Mouse (Mus musculus) embryonic facial prominence, embryonic 10.5 days (tissue): ENCODE measurements around the gene Il12rb1. TPM values are rescaled to one million over a fixed set of nuclear protein-coding genes. Genes with fewer than 3 reads are reported as not detected.

Experiments used
- DNase-seq: peaks from one replicate; pipeline ENCODE4 v3.0.0-alpha.2; 2017; ENCODE audit warnings: low spot score
- H3K27ac ChIP-seq: fragments of 300-500 bp; sonication (generic); replicated peaks from 2 replicates; pipeline ENCODE4 v1.5.1; 2016; ENCODE audit warnings: mild to moderate bottlenecking
- H3K27me3 ChIP-seq: fragments of 300-500 bp; sonication (generic); replicated peaks from 2 replicates; pipeline ENCODE4 v1.6.1; 2016; ENCODE audit warnings: low read depth, mild to moderate bottlenecking; ENCODE audit not compliant: poor library complexity, severe bottlenecking
- H3K36me3 ChIP-seq: fragments of 300-500 bp; sonication (generic); replicated peaks from 2 replicates; pipeline ENCODE4 v1.6.1; 2016; ENCODE audit warnings: mild to moderate bottlenecking, moderate library complexity
- H3K4me1 ChIP-seq: fragments of 300-500 bp; sonication (generic); 2 replicates; pipeline ENCODE4 v1.6.1; 2016
- H3K4me3 ChIP-seq: fragments of 300-500 bp; sonication (generic); 2 replicates; pipeline ENCODE4 v1.5.1; 2016; ENCODE audit warnings: mild to moderate bottlenecking, moderate library complexity
- H3K9me3 ChIP-seq: fragments of 300-500 bp; sonication (generic); 2 replicates; pipeline ENCODE4 v1.6.1; 2016; ENCODE audit warnings: mild to moderate bottlenecking
- WGBS: fragments of 180-500 bp; shearing (Covaris S2); methylation state at CpG from one replicate; pipeline ENCODE4 v1.1.7; 2016; 5-methylcytosine and 5-hydroxymethylcytosine counted together
- polyA plus RNA-seq: library from polyadenylated mRNA; unstranded; fragments of >200 nt; fragmentation: Nextera tagmentation; extraction: Ambion mirVana; gene quantifications from 2 replicates; pipeline ENCODE4 v1.2.1, GENCODE M21; 2016

Il12rb1 gene
- polyA plus RNA-seq, 1 experiment from 2014 or later = not detected

DNA sequence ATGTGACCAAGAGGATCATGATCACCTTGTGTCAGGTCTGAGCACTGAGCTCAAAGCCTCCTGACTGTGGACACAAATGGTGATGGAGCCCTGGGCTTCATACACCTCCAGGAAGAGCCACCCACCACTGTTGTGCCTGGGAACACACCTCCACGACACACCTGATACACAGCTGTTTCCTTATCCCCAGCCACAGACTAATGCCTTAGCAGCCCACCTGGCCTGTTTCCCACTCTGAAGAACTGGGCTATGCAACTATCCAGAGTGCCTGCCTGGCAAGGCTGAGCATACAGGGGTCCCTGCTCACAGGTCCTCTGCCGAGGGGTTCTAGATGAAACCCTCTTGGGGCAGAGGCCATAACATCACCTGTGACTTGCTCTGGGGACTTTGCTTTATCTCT is 14.0 kb upstream of the Il12rb1 start:
- peaks cover 72% of the 10 kb centered on the region for H3K4me1 ChIP-seq
- peaks cover 6% of the 10 kb centered on the region for H3K36me3 ChIP-seq
- WGBS = 87% methylated on average over 2 of the region's 2 CpGs
- DNase-seq = no peak
- H3K27ac ChIP-seq = no peak overlapping the region
- H3K4me3 ChIP-seq = no peak overlapping the region
- peaks cover 70% of the 10 kb centered on the region for H3K27me3 ChIP-seq
- H3K9me3 ChIP-seq = no peaks in the 10 kb centered on the region

DNA sequence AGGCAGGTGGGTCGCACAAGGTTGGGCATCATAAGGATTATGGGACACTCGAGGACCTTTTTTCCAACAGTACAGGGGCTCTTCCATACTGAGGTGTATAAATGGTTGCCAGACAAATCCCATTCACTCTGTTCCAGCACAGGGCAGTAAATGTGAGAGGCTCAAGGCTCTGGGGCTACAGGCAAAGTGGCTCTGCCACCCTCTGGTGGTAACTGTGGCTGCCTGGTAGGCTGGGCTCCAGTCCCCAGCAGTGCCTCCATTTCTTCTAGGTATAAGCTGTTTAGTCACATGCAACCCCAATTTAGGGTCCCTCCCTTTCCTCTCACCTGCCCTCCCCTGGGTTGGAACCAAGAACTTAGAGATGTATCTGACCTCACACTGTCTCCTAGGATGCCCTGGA is 12.9 kb upstream of the Il12rb1 start:
- no peak for DNase-seq
- no peak overlapping the region for H3K4me3 ChIP-seq
- no peak overlapping the region for H3K27ac ChIP-seq
- WGBS = 85% methylated on average over 2 of the region's 2 CpGs
- no peaks in the 10 kb centered on the region for H3K9me3 ChIP-seq
- peaks cover 61% of the 10 kb centered on the region for H3K4me1 ChIP-seq
- peaks cover 75% of the 10 kb centered on the region for H3K27me3 ChIP-seq
- H3K36me3 ChIP-seq = no peaks in the 10 kb centered on the region

DNA sequence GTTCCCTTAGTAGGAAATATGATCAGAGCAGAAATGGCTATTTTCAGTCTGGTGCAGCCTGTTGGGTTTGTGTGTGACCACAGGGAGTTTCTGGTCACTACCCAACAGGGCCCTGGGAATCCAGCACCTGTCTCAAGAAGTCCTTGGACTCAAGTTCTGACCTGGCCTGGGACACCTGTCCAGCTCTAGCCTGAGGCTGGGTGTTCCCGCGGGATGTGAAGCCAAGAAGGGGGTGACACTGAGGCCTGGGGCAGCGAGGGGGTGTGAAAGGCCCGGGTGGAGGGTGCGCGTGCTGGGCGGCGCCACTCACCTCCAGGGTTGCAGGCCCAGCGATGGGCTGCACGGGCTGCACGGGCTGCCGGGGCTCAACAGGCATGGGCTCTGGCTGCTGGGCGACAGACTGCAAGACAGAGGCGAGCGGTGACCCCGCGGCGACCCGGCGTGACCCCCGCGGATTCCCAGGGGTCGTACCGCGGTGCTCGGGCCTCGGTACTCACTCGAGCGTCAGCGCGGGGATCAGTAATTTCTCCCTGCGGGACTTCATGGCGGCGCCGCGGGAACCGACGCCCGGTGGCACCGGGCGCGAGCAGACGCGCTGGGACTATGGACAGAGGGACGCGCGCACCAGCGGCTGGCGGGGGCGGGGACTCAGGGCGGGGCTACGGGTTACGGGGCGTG is 11.7 kb upstream of the Il12rb1 start:
- Histone ChIP-seq H3K4me3 (peak overlapping the region; percentile 72), H3K36me3 (no peaks in the 10 kb centered on the region), H3K27ac (peak overlapping the region; percentile 83), H3K27me3 (peaks cover 78% of the 10 kb centered on the region), H3K9me3 (no peaks in the 10 kb centered on the region), H3K4me1 (peaks cover 49% of the 10 kb centered on the region)
- WGBS = 3% methylated on average over 54 of the region's 54 CpGs
- no peak for DNase-seq

DNA sequence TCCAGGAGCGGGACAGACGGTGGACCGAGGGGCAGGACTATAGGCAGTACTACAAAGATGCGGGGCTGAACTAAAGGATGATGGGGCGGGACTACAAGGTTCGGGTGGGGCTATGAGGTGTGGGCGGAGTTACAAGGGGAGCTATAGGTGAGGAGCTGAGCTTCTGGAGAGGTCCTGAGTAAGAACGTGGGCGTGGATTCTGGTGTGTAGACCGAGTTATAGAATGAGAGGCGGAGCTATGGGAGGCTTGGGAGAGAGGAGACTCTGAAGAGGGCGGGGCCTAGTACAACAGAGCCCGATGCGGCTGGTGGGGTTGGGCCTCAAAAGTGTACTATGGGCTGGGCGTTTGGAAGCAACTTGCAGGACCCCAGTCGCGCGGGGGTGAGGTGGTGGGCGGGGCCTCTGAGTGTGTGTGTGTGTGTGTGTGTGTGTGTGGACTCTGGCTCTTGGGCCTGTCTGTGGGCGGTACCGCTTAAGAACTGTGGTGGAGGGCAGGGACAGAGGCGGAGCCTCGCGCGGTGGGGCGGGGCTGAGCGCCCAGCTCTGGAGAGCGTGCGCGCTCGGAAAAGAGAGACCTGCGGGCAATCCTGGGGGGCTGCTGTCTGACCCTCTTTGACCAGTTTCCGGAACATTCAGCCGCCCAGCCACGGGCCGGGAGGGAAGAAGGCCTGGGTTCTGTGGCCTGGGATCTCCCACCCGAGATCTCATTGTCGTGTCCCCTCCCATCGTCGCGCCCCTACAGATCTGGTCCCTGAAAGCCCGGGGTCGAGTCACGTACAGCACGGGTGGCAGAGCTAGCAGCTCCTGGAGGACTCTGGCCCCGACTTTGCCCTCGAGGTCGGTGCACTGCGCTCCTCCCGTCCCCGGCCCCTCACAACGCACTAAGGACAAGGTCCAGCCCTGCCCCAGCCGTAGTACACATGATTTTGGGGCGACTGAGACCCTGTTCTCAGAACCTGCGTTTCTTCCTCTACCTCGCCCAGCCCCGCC is 10.9 kb upstream of the Il12rb1 start:
- no peaks in the 10 kb centered on the region for H3K36me3 ChIP-seq
- DNase-seq = peak; percentile 94
- H3K27me3 ChIP-seq = peaks cover 86% of the 10 kb centered on the region
- no peaks in the 10 kb centered on the region for H3K9me3 ChIP-seq
- H3K4me1 ChIP-seq = peaks cover 41% of the 10 kb centered on the region
- H3K27ac ChIP-seq = peak overlapping the region; percentile 83
- peak overlapping the region; percentile 72 for H3K4me3 ChIP-seq
- WGBS = 1% methylated on average over 57 of the region's 57 CpGs

DNA sequence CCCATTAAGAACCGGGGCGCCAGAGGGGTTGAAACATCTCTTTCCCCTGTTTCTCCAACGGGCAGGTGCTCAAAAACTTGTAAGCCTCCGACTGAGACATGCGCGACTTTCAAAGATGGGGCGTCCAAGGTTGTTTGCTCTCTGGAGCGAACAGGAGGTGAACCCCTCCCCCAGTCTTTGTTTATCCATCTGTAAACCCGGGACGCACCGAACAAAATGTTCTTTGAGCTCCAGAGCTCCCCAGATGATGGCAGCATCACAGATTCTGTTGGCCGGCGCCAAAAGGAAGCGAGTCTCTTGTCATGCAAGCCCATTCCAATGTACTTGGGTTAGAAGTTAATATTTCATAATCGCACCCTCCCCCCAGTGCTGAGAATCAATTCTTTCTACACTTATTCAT is 10.0 kb upstream of the Il12rb1 start:
- DNase-seq = no peak
- WGBS = 14% methylated on average over 15 of the region's 15 CpGs
- H3K4me3 ChIP-seq = peak overlapping the region; percentile 72
- H3K27ac ChIP-seq = no peak overlapping the region
- H3K4me1 ChIP-seq = peaks cover 32% of the 10 kb centered on the region
- H3K9me3 ChIP-seq = no peaks in the 10 kb centered on the region
- H3K27me3 ChIP-seq = peaks cover 94% of the 10 kb centered on the region
- H3K36me3 ChIP-seq = no peaks in the 10 kb centered on the region

DNA sequence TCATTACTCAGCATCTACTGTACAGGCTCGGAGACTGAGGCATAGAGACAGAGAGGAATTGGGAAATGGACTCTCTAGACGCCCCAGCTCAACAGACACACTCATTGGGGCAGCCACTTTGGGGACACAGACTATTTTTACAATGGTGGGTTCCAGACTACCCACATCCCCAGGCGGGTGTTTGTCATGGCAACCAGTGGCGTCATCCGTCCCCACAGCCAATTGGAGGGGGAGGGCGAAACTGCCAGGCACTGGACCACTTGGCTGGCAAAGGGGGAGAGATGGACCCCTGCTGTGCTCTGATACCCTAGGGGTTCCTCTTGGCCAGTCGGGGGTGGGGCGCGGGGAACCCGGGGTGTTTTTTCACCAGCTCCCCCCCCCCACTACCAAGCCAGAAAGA is 7.6 kb upstream of the Il12rb1 start:
- peaks cover 96% of the 10 kb centered on the region for H3K27me3 ChIP-seq
- no peaks in the 10 kb centered on the region for H3K9me3 ChIP-seq
- WGBS = 52% methylated on average over 10 of the region's 10 CpGs
- no peak for DNase-seq
- peaks cover 44% of the 10 kb centered on the region for H3K4me1 ChIP-seq
- H3K36me3 ChIP-seq = no peaks in the 10 kb centered on the region
- H3K4me3 ChIP-seq = no peak overlapping the region
- no peak overlapping the region for H3K27ac ChIP-seq

DNA sequence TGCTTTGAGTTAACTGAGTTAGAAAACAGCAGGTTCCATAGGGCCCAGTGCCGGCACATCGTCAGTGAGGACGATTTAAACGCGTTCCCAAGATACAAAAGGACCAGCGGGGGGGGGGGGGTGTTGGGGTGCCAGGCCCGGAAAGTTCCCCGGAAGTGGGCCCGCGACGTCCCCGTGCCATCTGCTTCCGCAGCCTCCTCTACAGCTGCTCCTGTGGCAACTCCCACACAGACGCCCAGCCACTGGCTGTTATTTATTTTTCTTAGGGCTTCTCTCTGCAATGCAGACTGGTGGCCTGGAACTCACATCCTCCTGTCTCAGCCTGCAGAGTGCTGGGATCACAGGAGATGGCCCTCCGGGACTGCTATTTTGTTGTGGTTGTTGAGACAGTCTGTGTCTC is 7.1 kb upstream of the Il12rb1 start:
- H3K27ac ChIP-seq = no peak overlapping the region
- peaks cover 39% of the 10 kb centered on the region for H3K4me1 ChIP-seq
- no peaks in the 10 kb centered on the region for H3K36me3 ChIP-seq
- H3K9me3 ChIP-seq = no peaks in the 10 kb centered on the region
- H3K4me3 ChIP-seq = no peak overlapping the region; the same call in 1 of the 2 replicates
- no peak for DNase-seq
- H3K27me3 ChIP-seq = peaks cover 96% of the 10 kb centered on the region
- 38% methylated on average over 15 of the region's 15 CpGs for WGBS

DNA sequence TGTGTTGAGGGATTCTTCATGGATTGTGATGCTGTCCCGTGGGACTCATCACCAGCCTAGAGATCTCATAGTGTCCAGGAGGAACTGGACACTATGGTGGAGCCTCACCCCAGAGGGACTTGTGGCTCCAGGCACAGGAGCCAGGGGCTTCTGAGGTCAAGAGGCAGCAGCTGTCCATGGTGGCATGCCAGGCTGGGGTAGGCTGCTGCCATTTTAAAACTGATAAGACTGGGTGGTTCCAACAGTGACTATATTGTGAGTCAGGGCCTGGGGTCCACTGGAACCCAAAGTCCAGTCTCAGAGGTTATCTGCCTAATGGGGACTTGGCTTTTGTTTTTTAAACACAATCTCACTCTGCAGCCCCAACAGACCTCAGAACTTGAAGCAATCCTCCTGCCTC is 6.4 kb upstream of the Il12rb1 start:
- WGBS = 82% methylated on average over 1 of the region's 1 CpGs

DNA sequence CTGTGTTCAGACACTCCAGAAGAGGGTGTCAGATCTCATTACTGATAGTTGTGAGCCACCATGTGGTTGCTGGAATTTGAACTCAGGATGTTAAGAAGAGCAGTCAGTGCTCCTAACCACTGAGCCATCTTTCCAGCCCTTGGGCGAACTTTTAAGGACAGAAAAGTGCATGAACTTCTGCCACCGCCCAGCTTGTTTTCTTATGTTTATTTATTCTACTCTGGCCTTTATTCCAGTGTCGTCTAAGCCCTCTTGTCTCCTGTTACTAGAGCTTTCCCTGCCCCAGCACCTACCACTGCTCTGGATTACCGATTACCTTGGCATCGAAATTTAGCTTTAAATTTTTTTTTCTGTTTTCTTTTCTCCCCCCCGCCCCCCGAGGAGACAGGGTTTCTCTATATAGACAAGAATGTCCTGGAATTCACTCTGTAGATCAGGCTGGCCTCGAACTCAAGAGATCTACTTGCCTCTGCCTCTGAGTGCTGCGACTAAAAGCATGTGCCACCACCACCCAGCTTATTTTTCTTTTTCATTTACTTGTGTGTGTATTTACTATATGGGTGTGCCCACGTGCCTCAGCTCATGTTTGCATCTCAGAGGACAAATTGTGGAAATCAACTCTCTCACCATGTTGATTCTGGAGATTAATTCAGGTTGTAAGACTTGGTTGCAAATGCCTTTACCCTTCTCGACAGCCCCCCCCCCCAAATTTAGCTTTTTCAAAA is 5.3 kb upstream of the Il12rb1 start:
- no peaks in the 10 kb centered on the region for H3K9me3 ChIP-seq
- peaks cover 23% of the 10 kb centered on the region for H3K4me1 ChIP-seq
- no peak for DNase-seq
- peaks cover 96% of the 10 kb centered on the region for H3K27me3 ChIP-seq
- no peaks in the 10 kb centered on the region for H3K36me3 ChIP-seq
- WGBS = 66% methylated on average over 11 of the region's 11 CpGs
- no peak overlapping the region for H3K27ac ChIP-seq
- no peak overlapping the region for H3K4me3 ChIP-seq

More for the DNA sequence above, 6.4 kb upstream of the Il12rb1 start:
- Histone ChIP-seq H3K27me3 (peaks cover 96% of the 10 kb centered on the region), H3K27ac (no peak overlapping the region), H3K36me3 (no peaks in the 10 kb centered on the region), H3K4me1 (peaks cover 33% of the 10 kb centered on the region), H3K9me3 (no peaks in the 10 kb centered on the region), H3K4me3 (no peak overlapping the region)
- DNase-seq = no peak

DNA sequence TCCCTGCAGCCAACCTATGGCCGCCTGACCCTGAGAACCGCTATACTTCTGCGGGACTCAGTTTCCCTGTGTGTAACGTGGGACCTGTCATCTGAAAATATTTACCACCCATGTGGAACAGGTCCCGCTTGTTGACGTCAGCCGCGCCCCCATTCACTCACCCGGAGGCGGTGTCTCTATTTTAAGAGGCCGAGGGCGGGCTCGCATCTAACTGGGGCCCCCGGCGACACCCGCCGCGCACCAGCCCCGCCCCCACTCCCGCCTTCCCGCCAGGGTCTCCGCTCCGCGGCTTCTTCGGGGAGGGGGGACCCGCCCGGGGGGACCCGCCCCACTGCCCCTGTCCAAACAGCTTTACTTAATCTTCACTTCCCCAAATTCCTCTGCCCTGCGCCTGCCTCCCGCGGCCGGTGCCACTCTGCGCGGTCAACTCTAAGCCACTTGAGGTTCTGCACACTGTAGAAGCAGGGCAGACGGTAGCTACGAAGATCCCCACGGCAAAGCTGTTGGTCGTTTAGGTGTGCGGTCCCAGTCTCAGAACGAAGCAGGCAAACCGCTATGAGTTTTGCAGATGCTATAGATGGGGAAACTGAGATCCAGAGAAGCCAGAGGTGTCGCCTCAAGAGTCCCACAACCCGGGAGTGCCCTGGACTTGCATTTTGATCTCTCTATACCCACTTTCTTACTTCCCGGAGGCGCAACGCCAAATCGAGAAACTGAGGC is 4.3 kb upstream of the Il12rb1 start:
- H3K9me3 ChIP-seq = no peaks in the 10 kb centered on the region
- peaks cover 89% of the 10 kb centered on the region for H3K27me3 ChIP-seq
- no peaks in the 10 kb centered on the region for H3K36me3 ChIP-seq
- 1% methylated on average over 47 of the region's 47 CpGs for WGBS
- peaks cover 16% of the 10 kb centered on the region for H3K4me1 ChIP-seq
- peak overlapping the region; percentile 63 for H3K4me3 ChIP-seq
- DNase-seq = peak; percentile 53
- 0 out of 2 replicates have a peak overlapping the region, but pooled peaks have one; percentile 35 for H3K27ac ChIP-seq

DNA sequence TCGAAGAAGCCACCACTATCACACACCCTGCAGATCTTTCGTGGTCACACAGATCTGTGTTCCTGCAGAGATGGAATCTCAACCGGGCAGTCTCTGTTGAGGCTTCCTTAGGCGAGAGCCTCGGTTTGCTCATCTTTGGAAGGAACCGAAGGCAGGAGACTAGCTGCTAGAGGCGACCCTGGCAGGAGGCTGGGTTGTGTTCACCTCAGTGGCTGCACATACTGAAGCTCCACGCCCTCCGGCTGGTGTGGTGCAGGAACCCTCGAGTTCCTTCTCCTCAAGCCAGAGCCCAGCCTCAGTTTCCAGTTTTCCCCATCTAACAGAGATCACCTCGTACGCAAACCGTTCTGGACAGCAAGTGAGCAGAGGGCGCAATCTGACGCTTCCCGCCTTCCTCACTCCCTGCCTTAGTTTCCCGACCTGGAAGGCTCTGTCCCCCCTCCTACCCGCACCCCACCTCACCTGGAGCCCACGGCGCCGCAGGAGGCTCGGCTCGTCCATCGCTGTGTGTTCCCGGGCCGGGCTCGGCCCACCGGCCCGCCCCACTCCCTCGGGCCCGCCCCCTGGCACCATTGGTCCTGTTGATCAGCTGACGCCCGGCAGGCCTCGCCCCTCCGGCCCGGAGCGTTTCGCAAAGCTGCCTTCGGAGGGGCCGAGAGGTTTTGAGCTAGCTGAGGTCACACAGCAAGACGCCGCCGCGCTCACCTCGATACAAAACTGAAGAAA is 3.6 kb upstream of the Il12rb1 start, which contains the start of gene Mast3:
Gene Mast3, minus strand, starts transcription at position 574 of the 726 bp plus-strand sequence.
- peaks cover 19% of the 10 kb centered on the region for H3K4me1 ChIP-seq
- peaks cover 89% of the 10 kb centered on the region for H3K27me3 ChIP-seq
- H3K9me3 ChIP-seq = no peaks in the 10 kb centered on the region
- H3K4me3 ChIP-seq = peak within 1 kb of the TSS; percentile 63
- WGBS = 1% methylated on average over 45 of the region's 45 CpGs
- DNase-seq = peak; percentile 93
- no peaks in the 10 kb centered on the region for H3K36me3 ChIP-seq
- H3K27ac ChIP-seq = peak within 1 kb of the TSS; percentile 35; the same call in 1 of the 2 replicates
